Comparison of ENCODE assay signal across 30 mouse cellular contexts in genomic region chr13:52605006-52605405, GRCm38 (mm10).
"Had no signal": no experiment of that assay in that cellular context is flagged by ENCODE, and none has a peak within 500 bp of the region (broad histone marks: within the 10 kb centered on the region; RNA-seq: fewer than 3 reads in every experiment).

No protein-coding gene starts in this region.

- H3K4me3 ChIP-seq: left cerebral cortex, adult 2 months; limb, embryonic 10.5 days; limb, embryonic 12.5 days; limb, embryonic 13.5 days; limb, embryonic 15.5 days; liver, embryonic 12.5 days; liver, embryonic 13.5 days; liver, embryonic 15.5 days; lung, embryonic 15.5 days; megakaryocyte, embryonic 14.5 days; midbrain, embryonic 10.5 days; midbrain, embryonic 12.5 days; midbrain, embryonic 13.5 days; midbrain, embryonic 15.5 days; myocyte had no signal

- H3K9ac ChIP-seq: limb, embryonic 12.5 days; limb, embryonic 13.5 days; limb, embryonic 15.5 days; liver, embryonic 12.5 days; liver, embryonic 13.5 days; liver, embryonic 14.5 days; liver, embryonic 15.5 days; liver, postnatal 0 days; lung, embryonic 14.5 days; lung, embryonic 15.5 days; midbrain, embryonic 12.5 days; midbrain, embryonic 13.5 days; midbrain, embryonic 15.5 days had no signal

- H3K27ac ChIP-seq: left cerebral cortex, adult 2 months; limb, embryonic 10.5 days; limb, embryonic 12.5 days; limb, embryonic 13.5 days; limb, embryonic 15.5 days; liver, embryonic 12.5 days; liver, embryonic 13.5 days; liver, embryonic 14.5 days; liver, embryonic 15.5 days; lung, embryonic 15.5 days; macrophage; midbrain, embryonic 10.5 days; midbrain, embryonic 12.5 days; midbrain, embryonic 13.5 days had no signal

- DNase-seq: left cerebral cortex, postnatal 4 days; liver; liver, embryonic 13.5 days; liver, postnatal 0 days; lung, adult 18-20 months; lung, adult 2 months; lung, embryonic 14.5 days; lung, postnatal 10 days; lung, postnatal 14 days; lung, postnatal 36 days; lung, postnatal 4 days; midbrain, embryonic 14.5 days had no signal

- H3K4me1 ChIP-seq: limb, embryonic 12.5 days; limb, embryonic 13.5 days; limb, embryonic 15.5 days; lung, embryonic 15.5 days; midbrain, embryonic 10.5 days; midbrain, embryonic 12.5 days had no signal

- H3K9me3 ChIP-seq: limb, embryonic 10.5 days; limb, embryonic 12.5 days; limb, embryonic 13.5 days; limb, embryonic 15.5 days; liver, embryonic 12.5 days; liver, embryonic 13.5 days; liver, embryonic 15.5 days; lung, embryonic 15.5 days; megakaryocyte, embryonic 14.5 days; midbrain, embryonic 10.5 days; midbrain, embryonic 12.5 days; midbrain, embryonic 13.5 days; midbrain, embryonic 15.5 days had no signal

- H3K27me3 ChIP-seq: limb, embryonic 12.5 days; limb, embryonic 13.5 days; limb, embryonic 15.5 days; liver, embryonic 12.5 days; liver, embryonic 13.5 days; liver, embryonic 15.5 days; lung, embryonic 15.5 days; megakaryocyte, embryonic 14.5 days; midbrain, embryonic 12.5 days; midbrain, embryonic 13.5 days; midbrain, embryonic 15.5 days had no signal

- H3K4me2 ChIP-seq: limb, embryonic 12.5 days; limb, embryonic 13.5 days; limb, embryonic 15.5 days; liver, embryonic 11.5 days; liver, embryonic 12.5 days; liver, embryonic 13.5 days; liver, embryonic 15.5 days; lung, embryonic 14.5 days; lung, embryonic 15.5 days; midbrain, embryonic 11.5 days; midbrain, embryonic 12.5 days; midbrain, embryonic 13.5 days; midbrain, embryonic 15.5 days had no signal

- H3K36me3 ChIP-seq: limb, embryonic 10.5 days; limb, embryonic 12.5 days; limb, embryonic 13.5 days; limb, embryonic 15.5 days; liver, embryonic 12.5 days; liver, embryonic 13.5 days; liver, embryonic 15.5 days; lung, embryonic 15.5 days; midbrain, embryonic 10.5 days; midbrain, embryonic 12.5 days; midbrain, embryonic 13.5 days; midbrain, embryonic 15.5 days had no signal
